30 mouse cellular contexts compared by ENCODE assay signal in genomic region chr10:53367265-53367664, GRCm38 (mm10). TPM values are rescaled to one million over a fixed set of nuclear protein-coding genes. Genes with fewer than 3 reads are reported as not detected.
"Had no signal": no experiment of that assay in that cellular context is flagged by ENCODE, and none has a peak within 500 bp of the region (broad histone marks: within the 10 kb centered on the region; RNA-seq: fewer than 3 reads in every experiment).

No protein-coding gene starts in this region.

- H3K4me2 ChIP-seq: embryonic facial prominence, embryonic 12.5 days; embryonic facial prominence, embryonic 13.5 days; embryonic facial prominence, embryonic 15.5 days; forebrain, embryonic 12.5 days; forebrain, embryonic 13.5 days; forebrain, embryonic 15.5 days had no signal

- H3K9me3 ChIP-seq: forebrain, embryonic 15.5 days had no signal

- ATAC-seq: forebrain, embryonic 13.5 days; forebrain, embryonic 14.5 days; forebrain, embryonic 15.5 days; forebrain, embryonic 16.5 days; forebrain, postnatal 0 days had no signal

- H3K4me1 ChIP-seq: embryonic facial prominence, embryonic 10.5 days; embryonic facial prominence, embryonic 12.5 days; embryonic facial prominence, embryonic 15.5 days; forebrain, embryonic 12.5 days; forebrain, embryonic 13.5 days; forebrain, embryonic 15.5 days; heart, embryonic 10.5 days had no signal

- DNase-seq: cerebellum, adult 2 months; cerebellum, adult 8-10 months; cerebellum, adult 9-10 months; cerebellum, adult 9-11 months; cerebellum, postnatal 10 days; cerebellum, postnatal 14 days; cerebellum, postnatal 25 days; cerebellum, postnatal 36 days; embryo, embryonic 11 days; forebrain, postnatal 0 days; gastrocnemius, adult 2 months; gastrocnemius, postnatal 10 days; gastrocnemius, postnatal 14 days; gastrocnemius, postnatal 25 days; gastrocnemius, postnatal 36 days; heart, adult 11 months; heart, adult 18-20 months; heart, adult 2 months had no signal

- H3K27me3 ChIP-seq: embryonic facial prominence, embryonic 12.5 days; embryonic facial prominence, embryonic 13.5 days; embryonic facial prominence, embryonic 15.5 days; forebrain, embryonic 12.5 days; forebrain, embryonic 13.5 days; forebrain, embryonic 15.5 days had no signal

- H3K4me3 ChIP-seq: embryonic facial prominence, embryonic 10.5 days; embryonic facial prominence, embryonic 12.5 days; embryonic facial prominence, embryonic 13.5 days; embryonic facial prominence, embryonic 15.5 days; erythroblast, embryonic 14.5 days; forebrain, embryonic 10.5 days; forebrain, embryonic 12.5 days; forebrain, embryonic 13.5 days; forebrain, embryonic 15.5 days; gastrocnemius, adult 2 months; heart, adult 2 months; heart, embryonic 10.5 days had no signal

- H3K9ac ChIP-seq: embryonic facial prominence, embryonic 12.5 days; embryonic facial prominence, embryonic 13.5 days; embryonic facial prominence, embryonic 15.5 days; forebrain, embryonic 12.5 days; forebrain, embryonic 13.5 days; forebrain, embryonic 15.5 days; forebrain, postnatal 0 days had no signal

- H3K27ac ChIP-seq: embryonic facial prominence, embryonic 10.5 days; embryonic facial prominence, embryonic 12.5 days; embryonic facial prominence, embryonic 13.5 days; embryonic facial prominence, embryonic 15.5 days; forebrain, embryonic 10.5 days; forebrain, embryonic 12.5 days; forebrain, embryonic 13.5 days; forebrain, embryonic 15.5 days; heart, adult 2 months; heart, embryonic 10.5 days had no signal

RNA-seq across cellular contexts. Expression of gene Pln, which starts 29.8 kb away (rescaled TPM):
- polyA plus RNA-seq: erythroblast, embryonic 14.5 days had no signal
